Mouse (Mus musculus): ENCODE measurements around the gene Git2.

DNA sequence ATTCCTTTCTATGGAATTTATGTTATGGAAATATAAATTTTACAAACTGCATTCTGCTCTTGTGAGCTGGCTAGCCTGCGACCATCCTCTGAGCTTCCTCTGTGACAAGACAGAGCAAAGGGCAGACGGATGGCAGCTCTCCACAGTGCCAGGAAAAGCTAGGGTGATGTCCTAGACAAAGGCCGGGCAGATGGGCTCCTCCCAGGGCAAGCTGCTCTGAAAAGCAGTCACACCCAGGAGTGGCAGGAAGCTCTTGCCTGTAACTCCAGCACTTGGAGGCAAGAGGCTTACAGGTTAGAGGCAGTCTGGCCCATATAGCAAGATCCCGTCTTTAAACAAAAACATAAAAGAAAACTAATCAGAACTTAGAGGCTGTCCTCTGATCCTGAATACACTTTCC, 19.3 kb upstream of the Git2 start:
- TF ChIP-seq CHD2 (IDR thresholded peaks at IDR 0.05; ENCODE audit: low read depth, low read length) (no peak), HCFC1 (IDR thresholded peaks at IDR 0.05; ENCODE audit: borderline replicate concordance, insufficient read depth, low read length) (no peak), ZNF384 (IDR thresholded peaks at IDR 0.05; ENCODE audit: low read depth, low read length) (no peak), ZC3H11A (IDR thresholded peaks at IDR 0.05; ENCODE audit: borderline replicate concordance, low read depth, low read length) (no peak), MAFK (IDR thresholded peaks at IDR 0.05; ENCODE audit: insufficient read depth, low read depth, low read length) (no peak)

Data from ES-E14 (cell line).